Mouse (Mus musculus): ENCODE results near the gene Gm13212. TPM values are rescaled to one million over a fixed set of nuclear protein-coding genes. Genes with fewer than 3 reads are reported as not detected.
"Not testable (repeated sequence)": the region's sequence is repeated elsewhere in the genome, so short reads cannot be mapped to it uniquely, and the experiment has no call there.

Gene Gm13212
- polyA plus RNA-seq, 1 experiment from 2014 or later: 2.3 TPM

- H3K9me3 ChIP-seq (replicated peaks): not testable (repeated sequence)
- WGBS: 78% methylated on average over 1 of the region's 1 CpGs
These were observed 9.2 kb downstream of the Gm13212 start for GRCm38 (mm10) chr4:145594183-145594582.

DNA sequence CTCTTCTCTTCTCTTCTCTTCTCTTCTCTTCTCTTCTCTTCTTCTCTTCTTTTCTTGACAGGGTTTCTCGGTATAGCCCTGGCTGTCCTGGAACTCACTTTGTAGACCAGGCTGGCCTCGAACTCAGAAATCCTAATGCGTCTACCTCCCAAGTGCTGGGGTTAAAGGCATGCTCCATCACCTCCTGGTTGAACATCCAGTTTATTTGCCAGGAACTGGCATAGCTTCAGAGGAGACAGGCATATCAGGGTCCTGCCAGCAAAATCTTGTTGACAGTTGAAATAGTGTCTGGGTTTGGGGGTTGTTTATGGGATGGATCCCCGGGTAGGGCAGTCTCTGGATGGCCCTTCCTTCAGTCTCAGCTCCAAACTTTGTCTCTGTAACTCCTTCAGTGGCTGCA, 9.8 kb downstream of the Gm13212 start:
- not testable (repeated sequence) for H3K4me1 ChIP-seq; H3K9ac ChIP-seq; H3K27me3 ChIP-seq; H3K9me3 ChIP-seq (replicated peaks); H3K27ac ChIP-seq; H3K4me2 ChIP-seq; ATAC-seq (replicated peaks; ENCODE audit: low FRiP score); H3K36me3 ChIP-seq; H3K4me3 ChIP-seq (replicated peaks)
- WGBS: 81% methylated on average over 4 of the region's 4 CpGs

More at GRCm38 (mm10) chr4:145594183-145594582, 9.2 kb downstream of the Gm13212 start:
- H3K4me1 ChIP-seq; H3K4me2 ChIP-seq; H3K27ac ChIP-seq; H3K36me3 ChIP-seq; H3K27me3 ChIP-seq; ATAC-seq (replicated peaks; ENCODE audit: low FRiP score); H3K9ac ChIP-seq; H3K4me3 ChIP-seq (replicated peaks): not testable (repeated sequence)

DNA sequence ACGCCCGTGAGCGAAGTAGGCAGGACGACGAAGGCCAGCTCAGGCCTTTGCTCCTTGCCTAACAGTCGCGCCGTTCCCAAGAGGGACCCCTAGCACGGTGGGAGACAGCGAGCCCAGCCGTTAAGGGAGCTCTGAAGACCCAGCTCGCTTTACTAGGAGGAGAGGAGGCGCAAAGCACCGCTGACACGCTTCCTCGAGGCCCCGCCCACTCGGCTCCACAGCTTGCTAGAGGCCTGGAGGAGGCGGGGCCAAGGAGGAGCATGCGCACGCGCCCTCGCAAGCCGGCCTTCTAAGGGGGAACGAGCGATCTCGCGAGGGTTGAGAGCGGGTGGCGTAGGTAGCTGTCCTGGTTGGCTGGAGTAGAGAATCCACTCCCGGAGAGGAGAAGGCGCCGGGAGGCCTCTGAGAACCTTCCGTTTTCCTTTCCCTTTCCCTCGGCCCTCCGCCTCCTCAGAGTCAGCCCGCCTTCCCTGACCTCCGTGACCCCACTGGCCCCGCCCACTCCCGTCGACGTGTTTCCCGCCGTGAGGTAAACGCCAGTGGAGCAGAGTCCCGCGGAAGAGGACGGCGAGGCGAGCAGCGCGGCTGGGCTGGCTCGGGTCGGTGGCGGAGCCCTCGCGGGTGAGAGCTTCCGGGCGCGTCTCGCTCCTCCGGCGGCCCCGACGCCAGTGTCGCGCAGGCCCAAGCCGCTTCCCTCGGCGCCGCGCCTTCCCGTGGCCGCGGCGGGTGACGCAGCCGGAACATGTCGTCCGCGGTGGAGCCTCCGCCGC, 55.6 kb downstream of the Gm13212 start:
- WGBS: 26% methylated on average over 80 of the region's 83 CpGs
- H3K4me2 ChIP-seq: peak overlapping the region; percentile 37; the same call in 1 of the 2 replicates
- ATAC-seq (replicated peaks; ENCODE audit: low FRiP score); H3K4me1 ChIP-seq; H3K9me3 ChIP-seq (replicated peaks); H3K9ac ChIP-seq; H3K36me3 ChIP-seq; H3K27ac ChIP-seq; H3K27me3 ChIP-seq: not testable (repeated sequence)
- H3K4me3 ChIP-seq (replicated peaks): peak overlapping the region; percentile 18

DNA sequence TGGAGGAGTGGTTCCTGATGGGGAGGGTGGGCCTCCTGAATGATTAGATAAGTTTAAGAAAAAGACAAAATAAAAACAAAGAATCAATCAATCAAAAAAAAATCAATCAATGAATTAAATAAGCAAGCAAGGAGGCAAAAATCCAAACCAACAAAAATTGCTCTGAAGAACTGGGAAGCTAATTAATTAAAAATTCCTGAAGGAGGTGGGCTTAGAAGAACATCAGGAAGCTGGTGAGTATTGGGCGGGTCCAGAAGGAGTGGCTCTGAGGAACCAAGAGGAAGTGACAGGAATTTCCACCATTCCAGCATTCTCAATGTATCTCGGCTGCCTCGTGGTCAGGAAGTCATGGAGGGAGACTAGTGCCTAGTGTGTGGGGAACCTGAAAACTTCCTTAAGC, 85.4 kb downstream of the Gm13212 start, which contains the start of gene Zfp980:
Zfp980 (plus strand) TSS at position 301 of the 400 bp plus-strand sequence.
- H3K27ac ChIP-seq; H3K36me3 ChIP-seq; H3K9me3 ChIP-seq (replicated peaks); H3K4me1 ChIP-seq; H3K9ac ChIP-seq; H3K27me3 ChIP-seq; ATAC-seq (replicated peaks; ENCODE audit: low FRiP score); H3K4me3 ChIP-seq (replicated peaks); H3K4me2 ChIP-seq: not testable (repeated sequence)
- WGBS: 82% methylated on average over 3 of the region's 3 CpGs

GRCm38 (mm10) chr4:145674286-145674780, 89.4 kb downstream of the Gm13212 start:
- not testable (repeated sequence) for H3K4me1 ChIP-seq; H3K4me2 ChIP-seq; H3K4me3 ChIP-seq (replicated peaks); H3K36me3 ChIP-seq; H3K27ac ChIP-seq; H3K9ac ChIP-seq; ATAC-seq (replicated peaks; ENCODE audit: low FRiP score); H3K9me3 ChIP-seq (replicated peaks); H3K27me3 ChIP-seq
- WGBS: 72% methylated on average over 2 of the region's 2 CpGs

Other genes starting within 250 kb of the Gm13212 start
- 0.17 TPM in 1 of 2 replicates, not detected in the other for gene Zfp990, start 74.4 kb upstream of the Gm13212 start, polyA plus RNA-seq (2015; fragmentation: Nextera tagmentation; extraction: Ambion mirVana)
- 0.09 TPM in 1 of 2 replicates, not detected in the other for gene Zfp980, start 85.5 kb downstream of the Gm13212 start, polyA plus RNA-seq (2015; fragmentation: Nextera tagmentation; extraction: Ambion mirVana)